Comparison of ENCODE assay signal across 12 mouse cellular contexts in the genomic region with DNA sequence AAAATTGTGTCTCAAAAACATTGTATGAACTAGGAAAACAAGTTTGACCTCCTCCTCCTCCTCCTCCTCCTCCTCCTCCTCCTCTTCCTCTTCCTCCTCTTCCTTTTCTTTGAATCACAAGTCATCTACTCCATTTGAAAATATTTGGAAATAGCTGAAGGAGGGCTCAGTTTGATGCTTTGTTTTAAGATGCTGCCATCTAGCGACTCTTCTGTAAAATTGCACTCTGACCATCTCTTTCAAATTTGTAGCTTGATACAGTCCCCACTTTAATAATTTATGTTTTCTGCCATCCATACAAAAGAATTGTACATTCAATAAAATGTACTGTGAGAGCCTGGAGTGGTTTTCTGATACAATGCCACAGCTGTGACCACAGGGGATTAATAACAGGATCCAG.
DNase-seq lines count a peak whose midpoint lies in the region; ATAC-seq and TF ChIP-seq lines count a peak whose summit lies in the region.
"Had no signal": no experiment of that assay in that cellular context is flagged by ENCODE, and none has a peak within 500 bp of the region (broad histone marks: within the 10 kb centered on the region; RNA-seq: fewer than 3 reads in every experiment).

No protein-coding gene starts in this region.

- H3K4me3 ChIP-seq in kidney, postnatal 0 days (replicated peaks; ENCODE audit: low read depth, low read length): no peak overlapping the region
- no peak overlapping the region for H3K4me3 ChIP-seq in kidney, embryonic 14.5 days (ENCODE audit: low read length)
- no peak overlapping the region for H3K4me3 ChIP-seq in ES-E14 (ENCODE audit: insufficient read depth in 1 of 2, low read depth in 1 of 2, low read length in 2 of 2, poor library complexity in 1 of 2, severe bottlenecking in 1 of 2)
- no peak overlapping the region for H3K4me3 ChIP-seq in cortical plate, adult 2 months (ENCODE audit: insufficient read depth, low read length)
- H3K4me3 ChIP-seq in midbrain, embryonic 14.5 days (replicated peaks; ENCODE audit: low read depth, low read length): no peak overlapping the region
- H3K4me3 ChIP-seq: hindbrain, embryonic 13.5 days; myocyte had no signal

- WGBS in kidney, postnatal 0 days: 0% methylated on average over 1 of the region's 1 CpGs
- WGBS in kidney, embryonic 14.5 days: 0% methylated on average over 1 of the region's 1 CpGs
- WGBS in midbrain, embryonic 14.5 days: 0% methylated on average over 1 of the region's 1 CpGs

- peak; percentile 80 for TF ChIP-seq CTCF in kidney, postnatal 0 days (IDR thresholded peaks at IDR 0.05; ENCODE audit: low read depth)
- TF ChIP-seq CTCF in cortical plate, adult 2 months (IDR thresholded peaks at IDR 0.05; ENCODE audit: extremely low read depth, insufficient read depth, low read length): peak; percentile 32; the same call in 1 of the 2 replicates

- no peaks in the 10 kb centered on the region for H3K27me3 ChIP-seq in kidney, postnatal 0 days (ENCODE audit: insufficient read depth, low read length)
- no peaks in the 10 kb centered on the region for H3K27me3 ChIP-seq in kidney, embryonic 14.5 days (ENCODE audit: control insufficient read depth, insufficient read depth, low read length)
- no peaks in the 10 kb centered on the region for H3K27me3 ChIP-seq in midbrain, embryonic 14.5 days (ENCODE audit: control insufficient read depth, insufficient read depth, low read length)
- H3K27me3 ChIP-seq: hindbrain, embryonic 13.5 days had no signal

- H3K4me1 ChIP-seq in kidney, postnatal 0 days (replicated peaks; ENCODE audit: insufficient read depth, low read length): no peaks in the 10 kb centered on the region
- H3K4me1 ChIP-seq in kidney, embryonic 14.5 days (ENCODE audit: control insufficient read depth, insufficient read depth, low read length): no peaks in the 10 kb centered on the region
- H3K4me1 ChIP-seq in ES-E14 (ENCODE audit: control insufficient read depth in 2 of 2, insufficient read depth in 2 of 2, low read length in 2 of 2, poor library complexity in 1 of 2): no peaks in the 10 kb centered on the region
- no peaks in the 10 kb centered on the region for H3K4me1 ChIP-seq in cortical plate, adult 2 months (ENCODE audit: control insufficient read depth, insufficient read depth, low read length)
- H3K4me1 ChIP-seq in midbrain, embryonic 14.5 days (ENCODE audit: control insufficient read depth, insufficient read depth, low read length): no peaks in the 10 kb centered on the region
- H3K4me1 ChIP-seq: hindbrain, embryonic 13.5 days had no signal

- H3K9ac ChIP-seq in kidney, postnatal 0 days (ENCODE audit: low read depth, low read length): no peak overlapping the region
- no peak overlapping the region for H3K9ac ChIP-seq in kidney, embryonic 14.5 days (ENCODE audit: low read depth, low read length)
- no peak overlapping the region for H3K9ac ChIP-seq in ES-E14 (ENCODE audit: insufficient read depth, low read depth, low read length, poor library complexity, severe bottlenecking)
- H3K9ac ChIP-seq in midbrain, embryonic 14.5 days (replicated peaks; ENCODE audit: low read length): no peak overlapping the region
- H3K9ac ChIP-seq: hindbrain, embryonic 13.5 days had no signal

- ATAC-seq in kidney, postnatal 0 days (replicated peaks; ENCODE audit: low FRiP score, low read depth): no peak
- no peak for ATAC-seq in kidney, embryonic 14.5 days (ENCODE audit: low FRiP score, low TSS enrichment)
- ATAC-seq in midbrain, embryonic 14.5 days (ENCODE audit: low FRiP score, low TSS enrichment): peak; percentile 34; the same call in 1 of the 2 replicates

- no peak for TF ChIP-seq POLR2A in cortical plate, adult 2 months (IDR thresholded peaks at IDR 0.05; ENCODE audit: extremely low read depth, insufficient read depth, low read length)

- no peaks in the 10 kb centered on the region for H3K9me3 ChIP-seq in kidney, postnatal 0 days (replicated peaks; ENCODE audit: low read length)
- no peaks in the 10 kb centered on the region for H3K9me3 ChIP-seq in kidney, embryonic 14.5 days (ENCODE audit: control insufficient read depth, low read length)
- H3K9me3 ChIP-seq in ES-E14 (ENCODE audit: control insufficient read depth, insufficient read depth, low read depth, low read length): no peaks in the 10 kb centered on the region
- no peaks in the 10 kb centered on the region for H3K9me3 ChIP-seq in midbrain, embryonic 14.5 days (ENCODE audit: control insufficient read depth, low read length)
- H3K9me3 ChIP-seq: hindbrain, embryonic 13.5 days had no signal

- in situ Hi-C loops in ES-E14 (cut with MboI; ENCODE audit: low sequenced_read_pairs in 2 of 2, unreplicated experiment in 2 of 2): no loop called here

- H3K36me3 ChIP-seq in kidney, postnatal 0 days (ENCODE audit: insufficient read depth, low read length): no peaks in the 10 kb centered on the region
- no peaks in the 10 kb centered on the region for H3K36me3 ChIP-seq in kidney, embryonic 14.5 days (ENCODE audit: control insufficient read depth, insufficient read depth, low read length)
- no peaks in the 10 kb centered on the region for H3K36me3 ChIP-seq in ES-E14 (ENCODE audit: control insufficient read depth, insufficient read depth, low read length, poor library complexity, severe bottlenecking)
- H3K36me3 ChIP-seq in midbrain, embryonic 14.5 days (ENCODE audit: control insufficient read depth, insufficient read depth, low read length): no peaks in the 10 kb centered on the region
- H3K36me3 ChIP-seq: hindbrain, embryonic 13.5 days had no signal

- peak; percentile 66 for DNase-seq in kidney, postnatal 0 days (ENCODE audit: low spot score)
- DNase-seq in ES-E14 (ENCODE audit: low read depth, low spot score): no peak
- peak; percentile 81 for DNase-seq in midbrain, embryonic 14.5 days
- no peak for DNase-seq in kidney, adult 11 months
- no peak for DNase-seq in urinary bladder, postnatal 14 days (ENCODE audit: low spot score)
- no peak for DNase-seq in heart, postnatal 25 days (ENCODE audit: low spot score)
- DNase-seq: adrenal gland, postnatal 10 days; spleen, adult 18-20 months had no signal

- no peak overlapping the region for H3K4me2 ChIP-seq in kidney, postnatal 0 days (ENCODE audit: low read length)
- H3K4me2 ChIP-seq in kidney, embryonic 14.5 days (replicated peaks; ENCODE audit: low read depth, low read length): no peak overlapping the region
- no peak overlapping the region for H3K4me2 ChIP-seq in midbrain, embryonic 14.5 days (ENCODE audit: low read length)
- H3K4me2 ChIP-seq: hindbrain, embryonic 13.5 days had no signal

- intact Hi-C loops in heart, postnatal 25 days (cut with DNase I): no loop called here

- no peak overlapping the region for H3K27ac ChIP-seq in kidney, postnatal 0 days
- no peak overlapping the region for H3K27ac ChIP-seq in kidney, embryonic 14.5 days (ENCODE audit: low read depth, low read length)
- no peak overlapping the region for H3K27ac ChIP-seq in ES-E14 (ENCODE audit: insufficient read depth, low read depth, low read length, poor library complexity, severe bottlenecking)
- no peak overlapping the region for H3K27ac ChIP-seq in cortical plate, adult 2 months (ENCODE audit: insufficient read depth, low read length)
- H3K27ac ChIP-seq in midbrain, embryonic 14.5 days (replicated peaks; ENCODE audit: low read depth, low read length): no peak overlapping the region
- H3K27ac ChIP-seq: hindbrain, embryonic 13.5 days had no signal

TF ChIP-seq in ES-E14, 5 proteins besides CTCF, POLR2A, EP300 and RAD21:
- TF ChIP-seq HCFC1 (IDR thresholded peaks at IDR 0.05; ENCODE audit: borderline replicate concordance, insufficient read depth, low read length): no peak
- peak; percentile 68; the same call in 1 of the 2 replicates for TF ChIP-seq ZC3H11A (IDR thresholded peaks at IDR 0.05; ENCODE audit: borderline replicate concordance, low read depth, low read length)
- no peak for TF ChIP-seq MAFK (IDR thresholded peaks at IDR 0.05; ENCODE audit: insufficient read depth, low read depth, low read length)
- TF ChIP-seq ZNF384 (IDR thresholded peaks at IDR 0.05; ENCODE audit: low read depth, low read length): no peak
- TF ChIP-seq CHD2 (IDR thresholded peaks at IDR 0.05; ENCODE audit: low read depth, low read length): no peak
TF ChIP-seq in ES-E14: peak in this region for 1.

Comparison
In these comparisons a context has a peak if more than half of its experiments do, and no peak if none do; other contexts are left out.
1. DNase-seq: peak in kidney, postnatal 0 days (single experiment) and midbrain, embryonic 14.5 days (single experiment); none in ES-E14 (single experiment), kidney, adult 11 months (single experiment), urinary bladder, postnatal 14 days (single experiment) and heart, postnatal 25 days (single experiment).